Mouse (Mus musculus) MEL (cell line): Measurements from ENCODE around the gene Fbxw4. TPM values are rescaled to one million over a fixed set of nuclear protein-coding genes. Genes with fewer than 3 reads are reported as not detected.

Source experiments
- DNase-seq: peaks from one replicate; pipeline ENCODE4 v3.0.0; 2011; ENCODE audit warnings: low read depth, low spot score
- H3K27ac ChIP-seq: 2 replicates; pipeline ENCODE4 v1.5.1; 2012; ENCODE audit warnings: low read depth, mild to moderate bottlenecking, control low read depth, low read length, moderate library complexity; ENCODE audit not compliant: control insufficient read depth
- H3K27me3 ChIP-seq, 2 experiments: fragments of 150-350 bp in 1 of 2; sonication (generic) in 1 of 2; 2 replicates each; pipeline ENCODE4 v1.6.1; 2012; ENCODE audit warnings: low read length in 2 of 2, mild to moderate bottlenecking in 2 of 2, improper control_type of control experiment in 1 of 2, moderate library complexity in 1 of 2; ENCODE audit not compliant: insufficient read depth in 2 of 2, control insufficient read depth in 1 of 2
- H3K36me3 ChIP-seq, 2 experiments: 2 replicates each; pipeline ENCODE4 v1.6.1; 2012 to 2014; ENCODE audit warnings: low read length in 2 of 2, improper control_type of control experiment in 1 of 2, inconsistent platforms in 1 of 2, mild to moderate bottlenecking in 1 of 2; ENCODE audit not compliant: insufficient read depth in 2 of 2, control insufficient read depth in 1 of 2
- H3K4me1 ChIP-seq, 2 experiments: fragments of 150-350 bp in 1 of 2; sonication (generic) in 1 of 2; 2 replicates each; pipeline ENCODE4 v1.6.1; 2012; ENCODE audit warnings: low read length in 2 of 2, improper control_type of control experiment in 1 of 2, mild to moderate bottlenecking in 1 of 2; ENCODE audit not compliant: insufficient read depth in 2 of 2, control insufficient read depth in 1 of 2
- H3K4me3 ChIP-seq, 2 experiments: fragments of 150-350 bp in 1 of 2; sonication (generic) in 1 of 2; 2 replicates each; pipeline ENCODE4 v1.5.1; 2012; ENCODE audit warnings: low read depth in 2 of 2, low read length in 2 of 2, mild to moderate bottlenecking in 2 of 2, moderate library complexity in 2 of 2, control low read depth in 1 of 2, improper control_type of control experiment in 1 of 2; ENCODE audit not compliant: control insufficient read depth in 1 of 2, insufficient read depth in 1 of 2
- H3K79me2 ChIP-seq: 2 replicates; pipeline ENCODE4 v1.6.1; 2012; ENCODE audit warnings: mild to moderate bottlenecking, low read length, moderate library complexity; ENCODE audit not compliant: control insufficient read depth, poor library complexity, insufficient read depth
- H3K9ac ChIP-seq: 2 replicates; pipeline ENCODE4 v1.6.1; 2012; ENCODE audit warnings: low read depth, mild to moderate bottlenecking, control low read depth, low read length, moderate library complexity; ENCODE audit not compliant: control insufficient read depth, poor library complexity, severe bottlenecking
- H3K9me3 ChIP-seq: fragments of 150-350 bp; sonication (generic); replicated peaks from 2 replicates; pipeline ENCODE4 v1.6.1; 2012; ENCODE audit warnings: mild to moderate bottlenecking, low read length, improper control_type of control experiment, moderate library complexity; ENCODE audit not compliant: insufficient read depth
- BHLHE40 ChIP-seq: IDR thresholded peaks from 2 replicates; pipeline ENCODE4 v1.6.1; 2012; ENCODE audit warnings: low read depth, mild to moderate bottlenecking, inconsistent platforms, low read length, improper control_type of control experiment, borderline replicate concordance
- CHD1 ChIP-seq: IDR thresholded peaks from 2 replicates; pipeline ENCODE4 v1.6.1; 2012; ENCODE audit warnings: low read depth, mild to moderate bottlenecking, inconsistent platforms, low read length, improper control_type of control experiment
- CTCF ChIP-seq, 3 experiments: IDR thresholded peaks in 2 of 3; conservative IDR thresholded peaks in 1 of 3; 2 replicates each; pipeline ENCODE4 v1.5.1; 2011 to 2012; ENCODE audit warnings: low read length in 3 of 3, low read depth in 2 of 3, mild to moderate bottlenecking in 2 of 3, improper control_type of control experiment in 1 of 3, inconsistent platforms in 1 of 3, mixed read lengths in 1 of 3, moderate library complexity in 1 of 3; ENCODE audit not compliant: control insufficient read depth in 1 of 3, insufficient read depth in 1 of 3, poor library complexity in 1 of 3, severe bottlenecking in 1 of 3
- E2F4 ChIP-seq: IDR thresholded peaks from 2 replicates; pipeline ENCODE4 v1.6.1; 2011; ENCODE audit warnings: low read depth, low read length, improper control_type of control experiment, borderline replicate concordance
- ELF1 ChIP-seq: IDR thresholded peaks from 2 replicates; pipeline ENCODE4 v1.6.1; 2014; ENCODE audit warnings: low read depth, mild to moderate bottlenecking, inconsistent platforms, low read length, improper control_type of control experiment, moderate library complexity
- EP300 ChIP-seq, 2 experiments: IDR thresholded peaks; 2 replicates each; pipeline ENCODE4 v1.6.1; 2011; ENCODE audit warnings: improper control_type of control experiment in 2 of 2, low read length in 2 of 2, low read depth in 1 of 2, mild to moderate bottlenecking in 1 of 2
- ETS1 ChIP-seq: IDR thresholded peaks from 2 replicates; pipeline ENCODE4 v1.6.1; 2012; ENCODE audit warnings: low read depth, mild to moderate bottlenecking, inconsistent platforms, low read length, improper control_type of control experiment, moderate library complexity
- GABPA ChIP-seq: IDR thresholded peaks from 2 replicates; pipeline ENCODE4 v1.6.1; 2012; ENCODE audit warnings: low read depth, mild to moderate bottlenecking, inconsistent platforms, low read length, improper control_type of control experiment, moderate library complexity
- GATA1 ChIP-seq: IDR thresholded peaks from 2 replicates; pipeline ENCODE4 v1.6.1; 2011; ENCODE audit warnings: low read depth, low read length, improper control_type of control experiment
- HCFC1 ChIP-seq: IDR thresholded peaks from 2 replicates; pipeline ENCODE4 v1.6.1; 2012; ENCODE audit warnings: low read depth, mild to moderate bottlenecking, inconsistent platforms, low read length, improper control_type of control experiment, moderate library complexity
- JUND ChIP-seq: IDR thresholded peaks from 2 replicates; pipeline ENCODE4 v1.6.1; 2011; ENCODE audit warnings: low read depth, mild to moderate bottlenecking, improper control_type of control experiment, low read length
- KAT2A ChIP-seq: conservative IDR thresholded peaks from 2 replicates; pipeline ENCODE4 v1.6.1; 2012; ENCODE audit warnings: low read depth, low read length, improper control_type of control experiment, inconsistent platforms
- MAFK ChIP-seq: IDR thresholded peaks from 2 replicates; pipeline ENCODE4 v1.6.1; 2011; ENCODE audit warnings: low read depth, mild to moderate bottlenecking, low read length, improper control_type of control experiment, borderline replicate concordance
- MAX ChIP-seq: IDR thresholded peaks from 2 replicates; pipeline ENCODE4 v1.6.1; 2011; ENCODE audit warnings: low read length, improper control_type of control experiment
- MAZ ChIP-seq: IDR thresholded peaks from 2 replicates; pipeline ENCODE4 v1.6.1; 2012; ENCODE audit warnings: low read depth, mild to moderate bottlenecking, inconsistent platforms, low read length, improper control_type of control experiment
- MEF2A ChIP-seq: IDR thresholded peaks from 2 replicates; pipeline ENCODE4 v1.6.1; 2014; ENCODE audit warnings: low read depth, mild to moderate bottlenecking, inconsistent platforms, low read length, improper control_type of control experiment; ENCODE audit not compliant: poor library complexity, insufficient replicate concordance, severe bottlenecking; ENCODE audit errors: extremely low read depth
- MXI1 ChIP-seq: IDR thresholded peaks from 2 replicates; pipeline ENCODE4 v1.6.1; 2011; ENCODE audit warnings: mild to moderate bottlenecking, low read depth, low read length, improper control_type of control experiment
- MYB ChIP-seq: IDR thresholded peaks from 2 replicates; pipeline ENCODE4 v1.6.1; 2011; ENCODE audit warnings: mild to moderate bottlenecking, low read depth, low read length, improper control_type of control experiment
- MYC ChIP-seq: IDR thresholded peaks from 2 replicates; pipeline ENCODE4 v1.6.1; 2011; ENCODE audit warnings: low read depth, mild to moderate bottlenecking, low read length, improper control_type of control experiment, moderate library complexity
- NRF1 ChIP-seq: IDR thresholded peaks from 2 replicates; pipeline ENCODE4 v1.6.1; 2014; ENCODE audit warnings: low read depth, mild to moderate bottlenecking, inconsistent platforms, low read length, improper control_type of control experiment, moderate library complexity; ENCODE audit not compliant: poor library complexity, insufficient read depth, severe bottlenecking
- POLR2A ChIP-seq, 2 experiments: IDR thresholded peaks; 2 replicates each; pipeline ENCODE4 v1.6.1; 2011 to 2012; ENCODE audit warnings: low read length in 2 of 2, mild to moderate bottlenecking in 2 of 2, control low read depth in 1 of 2, improper control_type of control experiment in 1 of 2, low read depth in 1 of 2, moderate library complexity in 1 of 2; ENCODE audit not compliant: control insufficient read depth in 1 of 2, insufficient read depth in 1 of 2, poor library complexity in 1 of 2
- POLR2AphosphoS2 ChIP-seq: IDR thresholded peaks from 2 replicates; pipeline ENCODE4 v1.6.1; 2011; ENCODE audit warnings: low read length, improper control_type of control experiment
- POLR2AphosphoS5 ChIP-seq: IDR thresholded peaks from 2 replicates; pipeline ENCODE4 v1.6.1; 2012; ENCODE audit warnings: low read depth, borderline replicate concordance, mild to moderate bottlenecking, inconsistent platforms, low read length, moderate library complexity, mixed read lengths
- RAD21 ChIP-seq: IDR thresholded peaks from 2 replicates; pipeline ENCODE4 v1.6.1; 2011; ENCODE audit warnings: mild to moderate bottlenecking, low read depth, low read length, improper control_type of control experiment
- RCOR1 ChIP-seq: IDR thresholded peaks from 2 replicates; pipeline ENCODE4 v1.6.1; 2012; ENCODE audit warnings: low read depth, mild to moderate bottlenecking, inconsistent platforms, low read length, improper control_type of control experiment
- SIN3A ChIP-seq: IDR thresholded peaks from 2 replicates; pipeline ENCODE4 v1.6.1; 2012; ENCODE audit warnings: low read length, improper control_type of control experiment, inconsistent platforms
- SMC3 ChIP-seq: IDR thresholded peaks from 2 replicates; pipeline ENCODE4 v1.6.1; 2011; ENCODE audit warnings: low read depth, low read length, improper control_type of control experiment
- TAL1 ChIP-seq: IDR thresholded peaks from 2 replicates; pipeline ENCODE4 v1.6.1; 2012; ENCODE audit warnings: mild to moderate bottlenecking, inconsistent platforms, low read length, moderate library complexity, mixed read lengths
- TBP ChIP-seq: IDR thresholded peaks from 2 replicates; pipeline ENCODE4 v1.8.0; 2011; ENCODE audit warnings: low read depth, low read length, improper control_type of control experiment
- TCF12 ChIP-seq: IDR thresholded peaks from 2 replicates; pipeline ENCODE4 v1.6.1; 2014; ENCODE audit warnings: low read depth, mild to moderate bottlenecking, inconsistent platforms, low read length, improper control_type of control experiment, moderate library complexity
- UBTF ChIP-seq: IDR thresholded peaks from 2 replicates; pipeline ENCODE4 v1.6.1; 2012; ENCODE audit warnings: low read depth, mild to moderate bottlenecking, inconsistent platforms, low read length, improper control_type of control experiment, moderate library complexity, borderline replicate concordance; ENCODE audit not compliant: insufficient read depth
- USF1 ChIP-seq: IDR thresholded peaks from 2 replicates; pipeline ENCODE4 v1.6.1; 2014; ENCODE audit warnings: low read depth, mild to moderate bottlenecking, inconsistent platforms, low read length, improper control_type of control experiment, moderate library complexity
- ZC3H11A ChIP-seq: IDR thresholded peaks from 2 replicates; pipeline ENCODE4 v1.6.1; 2012; ENCODE audit warnings: low read depth, mild to moderate bottlenecking, inconsistent platforms, low read length, improper control_type of control experiment
- ZKSCAN1 ChIP-seq: IDR thresholded peaks from 2 replicates; pipeline ENCODE4 v1.6.1; 2012; ENCODE audit warnings: low read depth, mild to moderate bottlenecking, inconsistent platforms, low read length, improper control_type of control experiment, moderate library complexity
- ZMIZ1 ChIP-seq: IDR thresholded peaks from 2 replicates; pipeline ENCODE4 v1.6.1; 2012; ENCODE audit warnings: low read depth, mild to moderate bottlenecking, inconsistent platforms, low read length, improper control_type of control experiment, moderate library complexity
- ZNF384 ChIP-seq: IDR thresholded peaks from 2 replicates; pipeline ENCODE4 v1.6.1; 2012; ENCODE audit warnings: low read depth, mild to moderate bottlenecking, inconsistent platforms, low read length, improper control_type of control experiment
- polyA plus RNA-seq, 2 experiments: library from polyadenylated mRNA; stranded (reverse) in 1 of 2; unstranded in 1 of 2; fragments of >175 nt in 1 of 2; fragments of >200 nt in 1 of 2; gene quantifications; 2 replicates each; pipeline versions ENCODE4 v1.2.1 to v1.2.4; 2012; ENCODE audit warnings: low replicate concordance in 2 of 2, low read depth in 1 of 2; ENCODE audit not compliant: insufficient read length in 2 of 2, insufficient read depth in 1 of 2, missing spikeins in 1 of 2
- total RNA-seq: library from RNA; depleted of rRNA; stranded (reverse); fragments of 300-350 nt; gene quantifications from 2 replicates; pipeline ENCODE4 v1.2.3, GENCODE M21; 2012

The Fbxw4 gene
- total and polyA plus RNA-seq, 3 experiments, result 12.4 to 45.3 TPM; not detected in 1

GRCm38 (mm10) chr19:45560153-45560890, 99.8 kb downstream of the Fbxw4 start, which contains the start of the genes Poll and Gm17018:
Poll (minus strand) TSS chr19:45560531.
Gm17018 (plus strand) TSS chr19:45560615.
- peaks cover 0 to 16% of the 10 kb centered on the region in 2 experiments; a peak in 2 of 4 replicates for H3K36me3 ChIP-seq
- peak within 1 kb of the TSS; percentile 6; the same call in 1 of the 2 replicates for H3K27ac ChIP-seq
- H3K4me3 ChIP-seq, result peak within 1 kb of the TSS; percentile 82 to 90
- H3K79me2 ChIP-seq, result peaks cover 4% of the 10 kb centered on the region; the same call in 1 of the 2 replicates
- peak; percentile 92 for DNase-seq
- H3K4me1 ChIP-seq, result peaks cover 1 to 26% of the 10 kb centered on the region in 2 experiments; a peak in 3 of 4 replicates
- peak within 1 kb of the TSS; percentile 75 for H3K9ac ChIP-seq
- H3K9me3 ChIP-seq, result no peaks in the 10 kb centered on the region
- no peaks in the 10 kb centered on the region for H3K27me3 ChIP-seq
- peak; percentile 11; the same call in 1 of the 2 replicates for TF ChIP-seq MAX
- peak; percentile 100 for TF ChIP-seq ZNF384
- peak; percentile 100 for TF ChIP-seq SIN3A
- no peak for TF ChIP-seq JUND
- TF ChIP-seq SMC3, result no peak
- TF ChIP-seq POLR2AphosphoS2, result no peak
- TF ChIP-seq USF1, result no peak
- TF ChIP-seq CHD1, result no peak
- TF ChIP-seq MAFK, result no peak
- no peak; the same call in 1 of the 2 replicates for TF ChIP-seq ETS1
- peak; percentile 74 for TF ChIP-seq TBP
- no peak for TF ChIP-seq MEF2A
- TF ChIP-seq MYC, result 0 out of 2 replicates have a peak, but pooled peaks have one; percentile 56
- TF ChIP-seq BHLHE40, result no peak
- peak; percentile 80 for TF ChIP-seq ELF1
- TF ChIP-seq POLR2AphosphoS5, result no peak
- TF ChIP-seq RAD21, result no peak
- no peak; the same call in 1 of the 2 replicates for TF ChIP-seq E2F4
- no peak for TF ChIP-seq GABPA
- TF ChIP-seq ZC3H11A, result no peak
- no peak for TF ChIP-seq MYB
- no peak for TF ChIP-seq TAL1
- no peak for TF ChIP-seq CTCF (IDR thresholded peaks at IDR 0.05 in 2 of 3, conservative IDR thresholded peaks at IDR 0.05 in 1 of 3; ENCODE audit: control insufficient read depth in 1 of 3, insufficient read depth in 1 of 3, low read depth in 2 of 3, low read length in 3 of 3, poor library complexity in 1 of 3, severe bottlenecking in 1 of 3)
- peak; percentile 73 for TF ChIP-seq MAZ
- TF ChIP-seq TCF12, result no peak; the same call in 1 of the 2 replicates
- peak; percentile 81 for TF ChIP-seq KAT2A
- no peak for TF ChIP-seq NRF1
- TF ChIP-seq POLR2A (IDR thresholded peaks at IDR 0.05; ENCODE audit: control insufficient read depth in 1 of 2, insufficient read depth in 1 of 2, low read depth in 1 of 2, low read length in 2 of 2, poor library complexity in 1 of 2), result peak; percentile 51 to 72; a peak in 3 of 4 replicates
- TF ChIP-seq UBTF, result no peak
- no peak for TF ChIP-seq ZMIZ1
- 0 out of 2 replicates have a peak, but pooled peaks have one; percentile 63 for TF ChIP-seq RCOR1
- peak; percentile 96 for TF ChIP-seq HCFC1
- no peak; a peak in 2 of 4 replicates for TF ChIP-seq EP300 (IDR thresholded peaks at IDR 0.05; ENCODE audit: low read depth in 1 of 2, low read length in 2 of 2)
- peak; percentile 69; the same call in 1 of the 2 replicates for TF ChIP-seq ZKSCAN1
- peak; percentile 95 for TF ChIP-seq MXI1
- no peak for TF ChIP-seq GATA1
